Mouse (Mus musculus) heart, adult 9 months (tissue): ENCODE results near the gene Grm5.

Experiments
- DNase-seq, 2 experiments: peaks; one replicate each; pipeline ENCODE4 v3.0.0; 2022; ENCODE audit warnings: low spot score in 2 of 2

Grm5 gene

GRCm38 (mm10) chr7:88159542-88160241 lies 575.7 kb downstream of the Grm5 start:
- no peak for DNase-seq

GRCm38 (mm10) chr7:88161586-88161985 lies 577.6 kb downstream of the Grm5 start:
- DNase-seq = no peak
